Mouse (Mus musculus) neural tube, embryonic 12.5 days (tissue): ENCODE data around the gene Sfxn5. TPM values are rescaled to one million over a fixed set of nuclear protein-coding genes. Genes with fewer than 3 reads are reported as not detected.

Experiments used
- ATAC-seq: fragments of 200-750 bp; cut with Nextera tagmentation; 2 replicates; pipeline ENCODE4 v1.8.0; 2017; ENCODE audit warnings: low read depth, mild to moderate bottlenecking, moderate TSS enrichment, moderate library complexity; ENCODE audit not compliant: low FRiP score
- H3K27ac ChIP-seq: fragments of 300-500 bp; sonication (generic); 2 replicates; pipeline ENCODE4 v1.5.1; 2016
- H3K27me3 ChIP-seq: fragments of 300-500 bp; sonication (generic); replicated peaks from 2 replicates; pipeline ENCODE4 v1.6.1; 2016; ENCODE audit warnings: mild to moderate bottlenecking
- H3K36me3 ChIP-seq: fragments of 300-500 bp; sonication (generic); 2 replicates; pipeline ENCODE4 v1.6.1; 2016; ENCODE audit warnings: mild to moderate bottlenecking
- H3K4me1 ChIP-seq: fragments of 300-500 bp; sonication (generic); 2 replicates; pipeline ENCODE4 v1.6.1; 2016
- H3K4me2 ChIP-seq: fragments of 300-500 bp; sonication (generic); replicated peaks from 2 replicates; pipeline ENCODE4 v1.6.1; 2016; ENCODE audit warnings: mild to moderate bottlenecking
- H3K4me3 ChIP-seq: fragments of 300-500 bp; sonication (generic); 2 replicates; pipeline ENCODE4 v1.5.1; 2016
- H3K9ac ChIP-seq: fragments of 300-500 bp; sonication (generic); 2 replicates; pipeline ENCODE4 v1.6.1; 2016; ENCODE audit warnings: mild to moderate bottlenecking
- H3K9me3 ChIP-seq: fragments of 300-500 bp; sonication (generic); 2 replicates; pipeline ENCODE4 v1.6.1; 2016; ENCODE audit warnings: mild to moderate bottlenecking
- WGBS: fragments of 180-500 bp; shearing (Covaris S2); methylation state at CpG from one replicate; pipeline ENCODE4 v1.1.7; 2016; 5-methylcytosine and 5-hydroxymethylcytosine counted together
- polyA plus RNA-seq: library from polyadenylated mRNA; unstranded; fragments of >200 nt; fragmentation: Nextera tagmentation; extraction: Ambion mirVana; gene quantifications from 2 replicates; pipeline ENCODE4 v1.2.1, GENCODE M21; 2016

Sfxn5 gene
- polyA plus RNA-seq, 1 experiment from 2014 or later, result 9.1 TPM

DNA sequence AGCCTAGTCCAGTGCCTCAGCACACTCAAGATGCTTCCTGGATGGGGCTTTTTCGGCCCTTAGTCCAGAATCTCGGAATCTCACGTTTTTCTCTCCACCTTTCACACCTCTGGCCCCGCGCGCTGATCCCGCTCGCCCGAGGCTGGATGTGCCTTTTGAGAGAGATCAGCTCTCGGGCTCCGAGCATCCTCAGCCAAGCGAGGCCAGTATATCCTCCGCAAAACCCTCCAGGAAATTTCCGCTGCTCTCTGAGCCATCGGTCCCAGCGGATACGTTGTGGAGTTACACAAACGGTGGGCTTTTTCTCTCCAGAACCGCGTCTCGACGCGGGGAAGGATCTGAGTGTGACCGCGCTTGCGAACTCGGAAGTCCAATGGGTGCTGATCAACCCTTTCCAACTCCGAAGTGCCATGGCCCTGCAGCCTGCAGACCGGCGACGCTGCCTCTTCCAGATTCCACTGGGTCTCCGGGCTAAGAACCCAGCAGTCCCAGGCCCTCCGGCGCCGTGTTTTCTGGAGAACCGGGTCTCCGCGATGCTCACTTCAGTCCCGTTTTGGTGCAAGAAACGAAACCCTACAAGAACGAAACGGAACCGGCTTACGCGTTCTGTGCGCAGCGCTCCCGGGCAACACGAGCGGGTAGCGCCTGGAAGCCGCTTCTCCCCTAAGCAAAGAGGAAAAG lies 143.2 kb downstream of the Sfxn5 start:
- no peak overlapping the region for H3K9ac ChIP-seq
- H3K4me3 ChIP-seq, result peak overlapping the region; percentile 15
- H3K4me2 ChIP-seq, result peak overlapping the region; percentile 51
- H3K9me3 ChIP-seq, result no peaks in the 10 kb centered on the region
- WGBS, result under 1% methylated on average over 52 of the region's 52 CpGs
- H3K27me3 ChIP-seq, result peaks cover 98% of the 10 kb centered on the region
- H3K27ac ChIP-seq, result no peak overlapping the region
- H3K36me3 ChIP-seq, result no peaks in the 10 kb centered on the region
- peaks cover 36% of the 10 kb centered on the region for H3K4me1 ChIP-seq
- no peak for ATAC-seq

DNA sequence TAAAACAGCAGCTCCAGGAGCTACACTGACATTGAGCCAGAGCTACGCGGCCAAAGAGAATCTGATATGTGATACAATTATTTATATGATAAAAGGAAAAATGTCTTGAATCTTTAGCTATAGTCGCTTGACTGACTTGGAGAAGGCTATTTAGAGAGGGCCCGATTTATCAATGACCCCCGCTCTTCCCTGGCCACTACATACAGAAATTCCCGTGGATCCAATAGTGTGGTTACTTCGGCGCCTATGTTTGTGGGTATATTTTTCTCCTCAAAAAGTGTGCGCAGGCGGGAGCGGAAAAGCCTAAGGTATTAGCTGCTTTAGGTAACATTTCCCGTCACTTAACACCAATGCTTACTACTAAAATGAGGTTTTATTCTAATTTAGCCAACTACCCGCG lies 143.9 kb downstream of the Sfxn5 start:
- no peak overlapping the region for H3K27ac ChIP-seq
- no peak overlapping the region for H3K4me3 ChIP-seq
- H3K27me3 ChIP-seq, result peaks cover 96% of the 10 kb centered on the region
- H3K4me2 ChIP-seq, result no peak overlapping the region
- no peak for ATAC-seq
- WGBS, result 5% methylated on average over 14 of the region's 14 CpGs
- no peak overlapping the region for H3K9ac ChIP-seq
- peaks cover 36% of the 10 kb centered on the region for H3K4me1 ChIP-seq
- H3K9me3 ChIP-seq, result no peaks in the 10 kb centered on the region
- no peaks in the 10 kb centered on the region for H3K36me3 ChIP-seq

DNA sequence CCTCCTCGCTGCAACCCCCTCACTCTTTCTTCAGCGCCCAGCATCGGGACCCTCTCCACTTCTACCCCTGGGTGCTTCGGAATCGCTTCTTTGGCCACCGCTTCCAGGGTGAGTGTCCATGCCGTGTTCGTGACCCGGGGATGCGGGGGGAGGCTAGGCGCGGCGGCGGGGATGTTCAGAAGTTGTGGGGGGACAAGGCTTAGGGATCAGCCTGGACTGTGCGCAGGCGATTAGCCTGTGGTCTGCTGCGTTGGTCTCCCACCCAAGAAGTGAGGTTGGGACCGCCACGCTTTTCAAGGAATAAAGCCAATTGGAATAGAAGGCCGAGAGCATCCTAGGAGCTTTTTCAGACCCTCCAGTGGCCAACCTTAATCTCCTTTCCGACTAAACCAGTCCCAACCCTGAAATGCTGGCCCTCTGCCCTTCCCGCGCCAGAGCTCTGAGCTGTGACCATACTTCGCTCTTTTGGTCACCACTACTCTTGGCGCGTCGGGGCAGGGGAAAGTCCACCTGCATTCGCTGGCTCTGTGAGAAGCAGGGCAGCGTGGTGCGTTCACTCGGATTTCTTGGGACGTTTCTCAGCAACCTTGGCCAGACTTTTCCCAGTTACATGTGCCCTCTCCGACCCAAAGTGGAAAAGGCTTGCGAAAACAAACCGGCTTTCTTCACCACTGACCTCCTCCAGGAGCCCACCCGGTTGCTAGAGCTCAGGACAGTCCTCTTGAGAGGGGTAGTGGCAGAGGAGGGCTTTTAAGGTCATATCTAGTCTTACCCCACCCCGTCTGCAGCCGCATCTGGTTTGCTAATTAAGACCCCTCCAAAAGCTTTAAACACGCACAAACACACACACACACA lies 144.7 kb downstream of the Sfxn5 start:
- H3K9me3 ChIP-seq, result no peaks in the 10 kb centered on the region
- peaks cover 28% of the 10 kb centered on the region for H3K4me1 ChIP-seq
- H3K27ac ChIP-seq, result no peak overlapping the region
- peak overlapping the region; percentile 35 for H3K4me3 ChIP-seq
- H3K9ac ChIP-seq, result no peak overlapping the region
- no peak for ATAC-seq
- H3K4me2 ChIP-seq, result peak overlapping the region; percentile 72
- WGBS, result under 1% methylated on average over 39 of the region's 39 CpGs
- no peaks in the 10 kb centered on the region for H3K36me3 ChIP-seq
- H3K27me3 ChIP-seq, result peaks cover 94% of the 10 kb centered on the region

DNA sequence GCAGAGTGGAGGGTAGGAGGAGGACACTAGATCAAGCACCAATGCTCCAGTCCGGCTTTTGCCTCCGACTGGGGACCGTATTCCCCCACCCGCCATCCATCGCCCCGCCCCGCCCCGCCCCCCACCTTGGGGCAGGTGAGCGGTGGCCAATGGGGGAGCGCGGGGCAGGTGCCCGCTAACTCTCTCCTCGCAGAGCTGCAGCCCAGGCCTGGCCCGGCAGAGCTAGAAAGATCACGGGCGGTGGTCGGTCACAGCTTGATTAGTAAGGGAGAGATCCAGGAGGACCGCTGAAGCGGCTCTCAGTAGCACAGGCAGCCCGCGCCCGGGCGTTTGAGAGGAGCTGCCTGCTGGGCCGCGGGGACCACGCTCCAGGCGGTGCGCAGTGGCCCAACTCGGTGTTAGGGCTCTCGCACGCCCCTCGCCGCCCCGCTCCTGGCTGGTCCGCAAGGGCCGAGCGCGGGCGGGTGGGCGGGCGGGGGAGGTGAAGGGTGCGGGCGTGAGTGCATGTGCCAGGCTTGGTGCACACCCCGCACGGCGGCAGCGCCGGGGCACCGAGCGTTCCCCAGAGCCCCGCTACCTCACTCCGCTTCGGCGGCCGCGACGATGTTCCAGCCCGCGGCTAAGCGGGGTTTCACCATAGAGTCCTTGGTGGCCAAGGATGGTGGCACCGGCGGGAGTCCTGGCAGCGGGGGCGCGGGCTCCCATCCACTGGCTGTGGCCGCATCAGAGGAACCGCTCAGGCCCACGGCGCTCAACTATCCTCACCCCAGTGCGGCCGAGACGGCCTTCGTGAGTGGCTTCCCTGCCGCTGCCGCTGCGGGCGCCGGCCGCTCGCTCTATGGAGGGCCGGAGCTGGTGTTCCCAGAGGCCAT lies 145.6 kb downstream of the Sfxn5 start, which contains the start of gene Emx1:
Gene Emx1 (plus strand): TSS at position 99 of the 872 bp plus-strand sequence.
- Histone ChIP-seq H3K27me3 (peaks cover 85% of the 10 kb centered on the region), H3K4me2 (peak within 1 kb of the TSS; percentile 72), H3K9me3 (no peaks in the 10 kb centered on the region), H3K4me1 (peaks cover 28% of the 10 kb centered on the region), H3K27ac (no peak within 1 kb of the TSS), H3K9ac (peak within 1 kb of the TSS; percentile 8), H3K4me3 (peak within 1 kb of the TSS; percentile 35), H3K36me3 (no peaks in the 10 kb centered on the region)
- 0 out of 2 replicates have a peak, but pooled peaks have one; percentile 41 for ATAC-seq
- under 1% methylated on average over 81 of the region's 81 CpGs for WGBS

DNA sequence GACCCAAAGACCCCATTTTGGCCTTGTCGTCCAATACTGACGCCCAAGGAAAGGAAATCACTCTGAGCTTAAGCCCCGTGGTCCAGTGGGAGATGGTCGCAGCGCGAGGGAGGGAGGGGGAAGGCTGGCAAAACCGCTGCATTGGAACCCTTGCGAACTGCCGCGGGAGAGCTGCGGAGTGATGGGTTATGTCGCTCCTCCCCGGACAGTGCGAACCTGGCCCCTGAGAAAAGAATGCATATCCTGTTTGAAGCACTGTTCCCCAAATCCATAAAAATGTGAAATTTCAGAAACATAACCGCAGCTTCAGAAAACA lies 146.5 kb downstream of the Sfxn5 start:
- whole genome bisulfite sequencing, result under 1% methylated on average over 15 of the region's 15 CpGs
- Histone ChIP-seq H3K36me3 (no peaks in the 10 kb centered on the region), H3K27me3 (peaks cover 77% of the 10 kb centered on the region), H3K9me3 (no peaks in the 10 kb centered on the region), H3K4me1 (peaks cover 28% of the 10 kb centered on the region), H3K27ac (no peak overlapping the region), H3K4me3 (no peak overlapping the region), H3K4me2 (0 out of 2 replicates have a peak overlapping the region, but pooled peaks have one; percentile 12), H3K9ac (no peak overlapping the region; the same call in 1 of the 2 replicates)
- ATAC-seq, result no peak

DNA sequence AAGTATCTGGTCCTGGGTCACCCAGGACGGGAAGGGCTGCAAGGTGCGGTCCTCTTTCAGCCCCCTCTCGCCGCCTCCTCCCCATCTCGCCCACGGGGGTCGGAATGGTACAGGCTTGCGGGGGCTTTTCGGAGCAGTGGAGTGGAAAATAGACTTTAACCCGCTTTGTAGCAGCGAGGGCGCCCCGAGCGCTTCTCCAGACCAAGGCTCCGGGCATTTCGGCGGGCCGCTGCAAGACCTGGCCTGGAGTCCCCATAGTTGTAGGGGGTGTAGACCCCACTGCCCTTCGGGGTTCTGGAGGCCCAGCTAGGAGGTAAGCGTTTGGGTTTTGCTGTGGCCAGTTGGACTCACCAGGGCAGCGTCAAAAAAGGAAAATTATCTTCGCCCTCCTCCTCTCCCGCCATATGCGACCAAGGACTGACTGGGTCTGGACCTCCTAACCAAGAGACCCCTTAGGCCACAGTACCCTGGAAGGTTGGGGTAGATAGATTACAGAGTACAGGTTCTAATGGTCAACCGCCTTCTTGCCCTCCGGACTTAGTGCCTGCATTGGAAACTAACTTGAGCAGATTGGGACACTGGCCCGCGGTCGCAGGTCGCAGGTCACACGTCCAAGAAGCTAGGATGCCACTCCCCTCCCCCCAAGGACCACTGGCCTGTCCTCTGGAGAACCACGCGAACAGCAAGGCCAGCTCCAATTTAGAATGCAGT lies 147.0 kb downstream of the Sfxn5 start:
- H3K36me3 ChIP-seq, result no peaks in the 10 kb centered on the region
- no peak overlapping the region for H3K4me3 ChIP-seq
- no peak for ATAC-seq
- peak overlapping the region; percentile 29; the same call in 1 of the 2 replicates for H3K4me2 ChIP-seq
- H3K4me1 ChIP-seq, result peaks cover 28% of the 10 kb centered on the region
- H3K27ac ChIP-seq, result no peak overlapping the region
- no peaks in the 10 kb centered on the region for H3K9me3 ChIP-seq
- H3K27me3 ChIP-seq, result peaks cover 77% of the 10 kb centered on the region
- no peak overlapping the region; the same call in 1 of the 2 replicates for H3K9ac ChIP-seq
- WGBS, result under 1% methylated on average over 33 of the region's 33 CpGs

DNA sequence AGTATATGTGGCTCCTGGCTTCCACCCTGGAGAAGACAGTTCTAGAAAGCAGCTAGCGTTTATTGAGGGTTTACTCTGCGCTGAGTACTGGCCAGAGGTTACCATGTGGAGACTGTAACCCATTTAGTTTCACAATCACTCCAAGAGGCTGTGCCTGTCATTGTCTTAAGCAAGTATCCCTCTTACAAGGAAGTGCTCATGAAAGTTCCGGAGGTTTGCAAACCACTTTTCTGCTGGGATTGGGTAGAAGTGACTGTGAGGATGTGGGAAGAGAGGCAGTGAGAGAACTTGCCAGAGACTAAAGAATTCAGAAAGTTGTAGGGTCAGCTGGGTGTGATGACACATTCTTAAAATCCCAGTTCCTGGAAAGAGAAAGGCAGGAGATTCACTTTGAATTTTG lies 149.3 kb downstream of the Sfxn5 start:
- H3K36me3 ChIP-seq, result no peaks in the 10 kb centered on the region
- peaks cover 55% of the 10 kb centered on the region for H3K27me3 ChIP-seq
- no peak overlapping the region for H3K4me2 ChIP-seq
- no peak overlapping the region for H3K9ac ChIP-seq
- H3K27ac ChIP-seq, result no peak overlapping the region
- 54% methylated on average over 3 of the region's 3 CpGs for WGBS
- ATAC-seq, result no peak
- peaks cover 15% of the 10 kb centered on the region for H3K4me1 ChIP-seq
- H3K4me3 ChIP-seq, result no peak overlapping the region
- H3K9me3 ChIP-seq, result no peaks in the 10 kb centered on the region

DNA sequence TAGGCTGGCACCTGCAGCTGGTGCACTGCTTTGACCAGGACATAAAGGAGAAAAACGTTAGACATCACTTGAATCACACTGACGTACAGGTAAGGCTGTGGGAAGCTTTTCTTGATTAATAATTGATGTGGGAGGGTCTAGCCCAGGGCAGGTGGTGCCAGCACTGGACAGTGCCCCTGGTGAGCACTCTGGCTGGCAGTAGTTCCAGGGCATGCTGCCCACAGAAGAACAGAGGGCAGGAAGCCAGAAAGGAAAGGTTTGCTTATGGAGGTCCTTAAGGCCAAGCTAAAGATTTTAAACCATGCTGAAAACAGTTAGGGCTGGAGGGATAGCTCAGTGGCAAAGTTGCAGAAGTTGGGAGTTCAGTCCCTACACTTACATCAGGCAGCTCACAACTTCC lies 153.2 kb downstream of the Sfxn5 start:
- WGBS, result 77% methylated on average over 2 of the region's 2 CpGs
- Histone ChIP-seq H3K36me3 (no peaks in the 10 kb centered on the region), H3K9ac (no peak overlapping the region), H3K9me3 (no peaks in the 10 kb centered on the region), H3K27ac (no peak overlapping the region), H3K4me3 (no peak overlapping the region), H3K4me2 (no peak overlapping the region), H3K4me1 (no peaks in the 10 kb centered on the region), H3K27me3 (peaks cover 17% of the 10 kb centered on the region)
- ATAC-seq, result no peak

DNA sequence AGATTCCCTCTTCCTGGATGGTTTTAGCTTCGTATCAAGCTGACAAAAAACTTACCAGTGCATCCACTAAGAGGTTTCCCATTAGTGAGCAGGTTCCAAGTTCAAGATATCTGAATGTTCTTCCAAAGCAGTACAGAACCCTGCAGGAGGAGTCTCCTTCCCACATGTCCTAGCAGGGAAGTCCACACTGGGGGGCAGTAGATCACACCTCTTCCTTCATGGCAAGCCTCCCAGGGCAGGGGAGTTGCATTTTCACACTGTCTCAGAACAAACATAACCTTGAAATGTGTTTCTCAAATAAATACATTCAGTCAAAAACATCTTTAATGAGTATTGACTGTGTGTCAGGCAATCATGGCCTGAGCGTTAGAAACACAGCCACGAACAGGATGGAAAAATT lies 153.7 kb downstream of the Sfxn5 start:
- Histone ChIP-seq H3K9ac (no peak overlapping the region), H3K4me2 (no peak overlapping the region), H3K27ac (no peak overlapping the region), H3K4me3 (no peak overlapping the region), H3K27me3 (peaks cover 14% of the 10 kb centered on the region), H3K9me3 (no peaks in the 10 kb centered on the region), H3K4me1 (no peaks in the 10 kb centered on the region), H3K36me3 (no peaks in the 10 kb centered on the region)
- ATAC-seq, result no peak
- 82% methylated on average over 3 of the region's 3 CpGs for WGBS

DNA sequence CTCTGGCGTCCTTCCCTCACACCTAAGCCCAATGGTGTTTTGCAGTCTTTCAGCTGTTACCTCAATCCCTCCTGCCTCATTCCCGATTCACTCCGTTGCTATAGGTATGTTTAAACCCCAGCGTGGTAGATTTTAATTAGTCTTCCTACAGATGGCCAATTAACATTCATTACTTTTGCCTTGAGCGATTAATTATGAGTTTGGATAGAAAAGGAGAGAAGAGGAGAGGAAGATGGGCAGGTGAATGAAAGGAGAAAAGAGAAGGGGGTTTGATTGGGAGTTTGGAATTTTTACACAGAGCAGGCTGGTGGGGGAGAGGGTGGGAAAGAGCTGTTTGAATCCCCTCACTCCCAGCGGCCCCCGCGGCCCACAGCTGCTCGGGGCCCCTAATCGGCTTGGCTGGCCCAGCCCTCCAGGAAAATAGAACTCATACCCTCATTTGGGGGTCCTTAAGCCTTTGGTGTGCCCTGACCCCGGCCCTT lies 167.7 kb downstream of the Sfxn5 start:
- Histone ChIP-seq H3K27me3 (peaks cover 2% of the 10 kb centered on the region; the same call in 1 of the 2 replicates), H3K4me3 (no peak overlapping the region), H3K9ac (no peak overlapping the region), H3K4me2 (no peak overlapping the region), H3K4me1 (no peaks in the 10 kb centered on the region), H3K9me3 (no peaks in the 10 kb centered on the region), H3K27ac (no peak overlapping the region), H3K36me3 (no peaks in the 10 kb centered on the region)
- ATAC-seq, result no peak
- 56% methylated on average over 11 of the region's 11 CpGs for WGBS
